Mouse (Mus musculus): Measurements from ENCODE around the gene Trim38. TPM values are rescaled to one million over a fixed set of nuclear protein-coding genes. Genes with fewer than 3 reads are reported as not detected.

Trim38 gene
- polyA plus RNA-seq, 1 experiment from 2014 or later, result not detected

Small RNAs within 50 kb of the gene (microRNA-seq; reads per million reads assigned to microRNA genes)
- gene Gm44314 (not detected), gene Gm44484 (not detected)

Other genes with a start within 250 kb of the Trim38 start
- 2.5 and 2.8 TPM in 2 replicates for gene Hist1h4h, start 238.9 kb upstream of the Trim38 start, polyA plus RNA-seq (2016; fragmentation: Nextera tagmentation; extraction: Ambion mirVana)
- gene Hist1h2af, start 236.0 kb upstream of the Trim38 start, polyA plus RNA-seq (2016; fragmentation: Nextera tagmentation; extraction: Ambion mirVana), result 1.7 and 4.9 TPM in 2 replicates
- gene Hist1h3g, start 234.5 kb upstream of the Trim38 start, polyA plus RNA-seq (2016; fragmentation: Nextera tagmentation; extraction: Ambion mirVana), result 3.2 and 3.5 TPM in 2 replicates
- 0.22 and 0.73 TPM in 2 replicates for gene Hist1h2bh, start 226.5 kb upstream of the Trim38 start, polyA plus RNA-seq (2016; fragmentation: Nextera tagmentation; extraction: Ambion mirVana)
- gene Hist1h3f, start 225.9 kb upstream of the Trim38 start, polyA plus RNA-seq (2016; fragmentation: Nextera tagmentation; extraction: Ambion mirVana), result 0.31 and 0.99 TPM in 2 replicates
- 0.51 TPM in 1 of 2 replicates, not detected in the other for gene Hist1h4f, start 218.3 kb upstream of the Trim38 start, polyA plus RNA-seq (2016; fragmentation: Nextera tagmentation; extraction: Ambion mirVana)
- 0.17 and 0.36 TPM in 2 replicates for gene Hist1h1d, start 216.7 kb upstream of the Trim38 start, polyA plus RNA-seq (2016; fragmentation: Nextera tagmentation; extraction: Ambion mirVana)
- 3.0 and 3.5 TPM in 2 replicates for gene Hist1h3e, start 207.5 kb upstream of the Trim38 start, polyA plus RNA-seq (2016; fragmentation: Nextera tagmentation; extraction: Ambion mirVana)
- gene Hist1h2ae, start 198.7 kb upstream of the Trim38 start, polyA plus RNA-seq (2016; fragmentation: Nextera tagmentation; extraction: Ambion mirVana), result 39.9 and 49.4 TPM in 2 replicates
- 2.8 and 4.8 TPM in 2 replicates for gene Hist1h2bg, start 198.5 kb upstream of the Trim38 start, polyA plus RNA-seq (2016; fragmentation: Nextera tagmentation; extraction: Ambion mirVana)
- gene Hist1h2bf, start 195.7 kb upstream of the Trim38 start, polyA plus RNA-seq (2016; fragmentation: Nextera tagmentation; extraction: Ambion mirVana), result 1.1 and 1.8 TPM in 2 replicates
- 0.54 and 1.1 TPM in 2 replicates for gene Hist1h2ad, start 195.5 kb upstream of the Trim38 start, polyA plus RNA-seq (2016; fragmentation: Nextera tagmentation; extraction: Ambion mirVana)
- 1.4 and 5.3 TPM in 2 replicates for gene Hist1h3d, start 194.2 kb upstream of the Trim38 start, polyA plus RNA-seq (2016; fragmentation: Nextera tagmentation; extraction: Ambion mirVana)
- 41.9 and 60.3 TPM in 2 replicates for gene Hist1h4d, start 188.3 kb upstream of the Trim38 start, polyA plus RNA-seq (2016; fragmentation: Nextera tagmentation; extraction: Ambion mirVana)
- gene Hist1h2be, start 148.8 kb upstream of the Trim38 start, polyA plus RNA-seq (2016; fragmentation: Nextera tagmentation; extraction: Ambion mirVana), result 1.2 and 1.9 TPM in 2 replicates
- 9.5 and 11.1 TPM in 2 replicates for gene Hist1h1e, start 147.4 kb upstream of the Trim38 start, polyA plus RNA-seq (2016; fragmentation: Nextera tagmentation; extraction: Ambion mirVana)
- 0.63 and 0.84 TPM in 2 replicates for gene Hist1h2ac, start 86.0 kb upstream of the Trim38 start, polyA plus RNA-seq (2016; fragmentation: Nextera tagmentation; extraction: Ambion mirVana)
- gene Hist1h2bc, start 85.7 kb upstream of the Trim38 start, polyA plus RNA-seq (2016; fragmentation: Nextera tagmentation; extraction: Ambion mirVana), result 24.3 and 29.4 TPM in 2 replicates
- 0.24 TPM in 1 of 2 replicates, not detected in the other for gene Hist1h1t, start 74.1 kb upstream of the Trim38 start, polyA plus RNA-seq (2016; fragmentation: Nextera tagmentation; extraction: Ambion mirVana)
- gene Hist1h4c, start 71.5 kb upstream of the Trim38 start, polyA plus RNA-seq (2016; fragmentation: Nextera tagmentation; extraction: Ambion mirVana), result 3.2 and 3.3 TPM in 2 replicates
- gene Hfe, start 59.1 kb upstream of the Trim38 start, polyA plus RNA-seq (2016; fragmentation: Nextera tagmentation; extraction: Ambion mirVana), result 5.2 and 8.3 TPM in 2 replicates
- gene Hist1h1c, start 31.1 kb upstream of the Trim38 start, polyA plus RNA-seq (2016; fragmentation: Nextera tagmentation; extraction: Ambion mirVana), result 17.2 TPM in 2 replicates
- gene Hist1h3c, start 24.3 kb upstream of the Trim38 start, polyA plus RNA-seq (2016; fragmentation: Nextera tagmentation; extraction: Ambion mirVana), result 4.2 and 4.4 TPM in 2 replicates
- 1.4 and 2.9 TPM in 2 replicates for gene Hist1h2bb, start 23.2 kb upstream of the Trim38 start, polyA plus RNA-seq (2016; fragmentation: Nextera tagmentation; extraction: Ambion mirVana)
- gene Hist1h2ab, start 18.8 kb upstream of the Trim38 start, polyA plus RNA-seq (2016; fragmentation: Nextera tagmentation; extraction: Ambion mirVana), result 16.1 and 23.3 TPM in 2 replicates
- gene Hist1h3b, start 17.6 kb upstream of the Trim38 start, polyA plus RNA-seq (2016; fragmentation: Nextera tagmentation; extraction: Ambion mirVana), result 2.6 and 3.2 TPM in 2 replicates
- gene Hist1h4b, start 12.9 kb upstream of the Trim38 start, polyA plus RNA-seq (2016; fragmentation: Nextera tagmentation; extraction: Ambion mirVana), result 3.4 and 4.4 TPM in 2 replicates
- 0.28 TPM in 1 of 2 replicates, not detected in the other for gene Hist1h4a, start 8.7 kb upstream of the Trim38 start, polyA plus RNA-seq (2016; fragmentation: Nextera tagmentation; extraction: Ambion mirVana)
- gene Hist1h3a, start 7.5 kb upstream of the Trim38 start, polyA plus RNA-seq (2016; fragmentation: Nextera tagmentation; extraction: Ambion mirVana), result 2.0 and 3.2 TPM in 2 replicates
- gene Hist1h1a, start 6.2 kb upstream of the Trim38 start, polyA plus RNA-seq (2016; fragmentation: Nextera tagmentation; extraction: Ambion mirVana), result 1.2 and 1.4 TPM in 2 replicates
- gene Slc17a2, start 37.1 kb downstream of the Trim38 start, polyA plus RNA-seq (2016; fragmentation: Nextera tagmentation; extraction: Ambion mirVana), result 0.09 TPM in 1 of 2 replicates, not detected in the other
- gene Slc17a3, start 69.5 kb downstream of the Trim38 start, polyA plus RNA-seq (2016; fragmentation: Nextera tagmentation; extraction: Ambion mirVana), result not detected in 2 replicates
- not detected in 2 replicates for gene Slc17a1, start 97.8 kb downstream of the Trim38 start, polyA plus RNA-seq (2016; fragmentation: Nextera tagmentation; extraction: Ambion mirVana)
- gene Slc17a4, start 145.1 kb downstream of the Trim38 start, polyA plus RNA-seq (2016; fragmentation: Nextera tagmentation; extraction: Ambion mirVana), result 0.10 TPM in 1 of 2 replicates, not detected in the other
- gene Hist1h2ba, start 164.2 kb downstream of the Trim38 start, polyA plus RNA-seq (2016; fragmentation: Nextera tagmentation; extraction: Ambion mirVana), result not detected in 2 replicates
- gene Hist1h2aa, start 164.5 kb downstream of the Trim38 start, polyA plus RNA-seq (2016; fragmentation: Nextera tagmentation; extraction: Ambion mirVana), result not detected in 2 replicates
- gene Scgn, start 221.3 kb downstream of the Trim38 start, polyA plus RNA-seq (2016; fragmentation: Nextera tagmentation; extraction: Ambion mirVana), result 0.13 and 0.23 TPM in 2 replicates

All from heart, embryonic 10.5 days (tissue).